Mouse (Mus musculus): ENCODE data around the gene Nf1. TPM values are rescaled to one million over a fixed set of nuclear protein-coding genes. Genes with fewer than 3 reads are reported as not detected.

Gene Nf1
- total RNA-seq, 2 experiments from 2014 or later: 60.4 to 69.7 TPM

- DNase-seq: peak; percentile 58 to 71
Observed at GRCm38 (mm10) chr11:79584191-79584590, 244.7 kb downstream of the Nf1 start.

DNA sequence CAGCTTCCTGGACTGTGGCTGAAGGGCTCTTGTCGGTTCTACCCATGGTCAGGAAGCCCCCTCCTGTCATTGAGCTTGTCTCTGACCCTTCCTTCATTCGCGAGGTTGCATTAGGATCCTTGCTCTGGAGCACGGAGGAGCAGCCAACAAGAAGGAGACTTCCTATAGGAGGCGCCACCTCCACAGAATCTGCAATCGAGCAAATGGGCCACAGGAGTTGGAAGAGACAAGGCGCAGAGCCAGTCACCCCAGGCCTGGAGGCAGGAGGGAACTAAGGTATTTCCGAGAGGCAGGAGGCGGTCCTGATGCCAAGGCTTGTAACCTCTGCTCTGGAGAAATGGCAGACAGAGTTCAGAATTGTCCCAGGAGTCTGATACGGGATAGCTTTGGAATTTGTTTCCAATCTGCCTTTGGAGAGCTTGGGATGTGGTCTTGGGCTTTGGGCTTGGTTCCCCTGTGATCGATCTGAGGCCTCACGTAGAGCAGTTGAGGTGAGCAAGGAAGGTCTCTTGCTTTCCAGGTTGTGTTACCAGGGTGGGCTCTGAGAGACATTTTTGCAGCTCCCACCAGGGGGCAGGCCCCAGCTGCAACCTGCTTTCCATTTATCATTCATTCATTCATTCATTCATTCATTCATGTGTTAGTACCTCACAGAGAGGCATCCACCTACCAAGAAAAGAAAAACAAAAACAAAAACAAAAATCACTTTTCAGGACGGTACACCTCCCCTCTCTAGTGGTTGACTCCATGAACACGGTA, 250.0 kb downstream of the Nf1 start:
- peak in 1 of 2 experiments; percentile 12 for DNase-seq

DNA sequence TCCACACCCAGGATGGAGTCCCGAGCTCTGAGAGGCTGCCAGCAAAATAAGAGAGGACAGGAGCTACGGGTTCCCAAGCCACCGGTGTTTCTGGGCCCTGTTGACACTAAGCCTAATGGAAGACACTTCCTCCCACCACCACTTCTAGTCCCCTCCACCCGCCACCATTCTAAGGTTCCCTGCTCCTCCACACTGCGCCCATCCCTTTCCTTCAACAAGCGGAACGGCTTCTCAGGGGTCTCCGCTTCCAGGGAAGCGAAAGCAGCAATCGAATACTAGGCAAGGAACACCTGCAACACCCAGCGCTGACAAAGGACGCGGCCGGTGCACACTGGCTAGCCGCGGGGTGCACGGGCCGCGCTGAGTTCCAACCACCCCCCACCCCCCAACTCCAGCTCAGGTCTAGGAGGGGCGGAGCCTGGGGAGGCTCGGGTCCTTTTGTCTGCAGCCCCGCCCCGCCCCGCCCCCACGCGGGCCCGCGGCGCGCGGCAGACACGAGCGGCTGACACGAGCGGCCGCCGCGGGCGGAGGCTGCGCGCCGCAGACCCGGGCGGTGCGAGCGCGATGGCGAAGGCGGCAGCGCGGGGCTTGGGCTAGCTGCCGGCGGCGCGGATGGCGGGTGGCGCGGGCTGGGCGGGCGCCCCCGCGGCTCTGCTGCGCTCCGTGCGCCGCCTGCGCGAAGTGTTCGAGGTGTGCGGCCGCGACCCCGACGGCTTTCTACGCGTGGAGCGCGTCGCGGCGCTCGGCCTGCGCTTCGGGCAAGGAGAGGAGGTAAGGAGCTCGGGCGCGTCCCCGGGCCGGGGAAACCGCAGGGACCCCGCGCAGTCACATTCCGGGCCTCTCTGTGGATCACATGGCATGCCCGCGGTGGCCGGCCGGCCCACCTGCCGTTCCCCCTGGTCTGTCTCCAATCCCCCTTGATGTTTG, 251.4 kb downstream of the Nf1 start, which contains the start of gene Rab11fip4:
Gene Rab11fip4, plus strand, starts transcription at position 549 of the 927 bp plus-strand sequence.
- DNase-seq: peak; percentile 28 to 41

- peak in 1 of 2 experiments; percentile 4 for DNase-seq
Observed at GRCm38 (mm10) chr11:79591591-79591975, 252.1 kb downstream of the Nf1 start.

DNA sequence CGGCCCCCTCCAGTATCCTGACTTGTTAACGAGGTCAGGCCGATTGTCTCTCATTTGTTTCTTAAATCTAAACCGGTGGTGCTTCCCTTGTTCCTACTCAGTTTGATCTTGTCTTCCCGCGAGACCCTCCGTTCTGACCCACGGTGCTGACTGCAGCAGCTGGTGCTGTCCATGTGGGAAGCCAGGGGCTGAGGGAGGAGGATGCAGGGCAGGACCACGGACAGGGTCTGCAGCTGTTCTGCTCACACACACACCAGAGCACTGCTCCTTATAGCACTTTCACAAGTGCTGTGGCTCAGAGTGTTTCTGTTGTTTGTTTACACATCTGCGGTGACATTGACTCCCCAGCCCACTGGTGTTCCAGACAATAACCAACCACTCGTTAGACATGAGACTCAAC, 254.0 kb downstream of the Nf1 start:
- peak in 1 of 2 experiments; percentile 11 for DNase-seq

DNA sequence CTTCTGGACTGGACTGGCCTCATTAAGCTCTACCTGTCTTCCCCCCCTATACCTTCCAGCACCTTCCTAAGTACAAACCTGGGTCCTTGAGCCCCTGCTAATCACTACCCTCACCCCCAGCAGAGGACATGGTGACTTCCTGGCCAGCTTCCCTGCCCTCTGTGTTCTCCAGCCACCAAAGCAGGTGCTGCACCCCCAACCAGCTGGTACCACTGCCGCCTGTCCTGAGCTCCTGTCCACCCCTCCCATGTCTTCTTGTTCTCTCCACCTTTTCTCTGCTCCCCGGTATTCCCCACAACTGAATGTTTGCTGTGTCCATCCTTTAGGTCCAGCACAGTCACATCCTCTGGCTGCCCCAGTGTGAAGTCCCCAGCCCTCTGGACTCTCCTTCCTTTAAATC, 271.0 kb downstream of the Nf1 start:
- no peak for DNase-seq

GRCm38 (mm10) chr11:79611011-79611666, 271.6 kb downstream of the Nf1 start:
- DNase-seq: no peak

- DNase-seq: no peak
Observed at GRCm38 (mm10) chr11:79612046-79612600, 272.6 kb downstream of the Nf1 start.

- DNase-seq: no peak
Observed at GRCm38 (mm10) chr11:79613084-79613483, 273.6 kb downstream of the Nf1 start.

DNA sequence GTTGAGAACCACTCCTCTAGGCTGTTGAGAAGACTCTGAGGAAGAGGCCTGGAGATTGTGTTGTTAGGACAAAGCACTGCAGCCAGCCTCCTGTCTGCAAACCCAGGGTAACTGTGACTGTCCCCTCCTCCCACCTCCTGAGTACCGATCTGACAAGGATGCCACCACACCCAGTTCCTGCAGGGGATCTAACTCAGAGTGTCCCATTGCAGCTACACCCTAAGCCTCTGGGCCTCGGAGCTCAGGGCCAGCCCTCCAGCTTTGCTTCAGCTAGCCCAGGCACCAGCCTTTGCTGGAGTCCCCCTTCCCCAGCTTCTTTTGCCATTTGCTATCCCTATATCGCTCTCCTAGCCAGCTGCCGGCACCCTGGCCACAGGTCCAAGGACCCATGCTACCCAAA, 274.2 kb downstream of the Nf1 start:
- DNase-seq: no peak

DNA sequence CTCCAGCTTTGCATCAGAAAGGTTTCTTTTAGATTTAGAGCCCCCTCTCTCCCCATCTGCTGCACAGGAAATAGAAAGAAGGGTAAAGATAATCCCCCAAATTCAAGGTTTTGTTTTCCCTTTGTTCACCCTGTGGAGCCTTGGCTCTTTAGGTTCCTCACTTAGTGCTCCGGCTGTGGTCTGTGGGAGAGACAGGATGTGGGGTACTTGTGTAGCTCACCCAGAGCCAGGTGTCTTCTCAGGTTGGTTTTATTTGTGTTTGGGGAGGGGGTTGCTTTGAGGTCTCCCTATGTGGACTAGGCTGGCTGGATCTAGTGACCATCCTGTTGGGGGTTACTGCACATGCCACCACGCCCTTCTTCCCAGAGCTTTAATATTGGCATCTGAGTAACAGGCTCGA, 275.4 kb downstream of the Nf1 start:
- no peak for DNase-seq

DNA sequence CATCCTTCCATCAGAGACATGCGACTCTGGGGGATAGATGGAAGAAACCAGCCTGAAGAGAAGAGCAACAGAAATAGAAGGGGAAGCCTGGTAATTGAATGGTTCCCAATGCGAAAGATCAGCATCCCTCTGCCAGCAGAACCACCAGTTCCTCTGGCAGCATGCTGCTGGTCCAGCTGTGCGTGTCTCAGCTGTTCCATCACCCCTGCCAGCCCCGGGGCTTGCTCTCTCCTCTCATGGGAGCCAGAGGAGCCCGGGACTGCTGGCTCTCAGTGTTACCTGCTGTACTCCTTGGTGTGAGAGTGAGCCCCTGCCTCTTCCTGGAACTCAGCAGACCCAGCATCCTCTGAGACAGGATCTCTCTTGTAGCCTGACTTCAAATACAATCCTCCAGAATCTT, 276.4 kb downstream of the Nf1 start:
- DNase-seq: no peak

DNA sequence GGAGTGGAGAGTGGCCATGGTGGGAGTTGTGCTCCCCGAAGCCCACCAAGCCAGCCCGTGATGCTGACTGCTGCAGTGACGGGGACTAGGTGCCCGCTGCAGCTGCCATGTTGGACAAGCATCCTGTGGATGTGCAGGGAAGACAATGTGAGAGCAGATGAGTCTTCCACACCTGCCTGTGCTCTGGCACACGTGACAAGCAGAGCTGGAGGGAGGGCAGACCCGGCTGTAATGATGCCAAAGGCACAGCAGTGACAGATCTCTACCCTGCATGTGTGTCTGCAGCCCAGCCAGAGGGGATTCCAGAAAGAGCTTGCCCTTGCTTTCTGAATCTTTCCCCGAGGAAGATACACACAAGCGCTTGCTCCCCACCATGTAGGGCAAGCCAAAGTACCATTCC, 278.5 kb downstream of the Nf1 start:
- DNase-seq: no peak

- no peak for DNase-seq
Observed at GRCm38 (mm10) chr11:79623029-79623428, 283.5 kb downstream of the Nf1 start.

DNA sequence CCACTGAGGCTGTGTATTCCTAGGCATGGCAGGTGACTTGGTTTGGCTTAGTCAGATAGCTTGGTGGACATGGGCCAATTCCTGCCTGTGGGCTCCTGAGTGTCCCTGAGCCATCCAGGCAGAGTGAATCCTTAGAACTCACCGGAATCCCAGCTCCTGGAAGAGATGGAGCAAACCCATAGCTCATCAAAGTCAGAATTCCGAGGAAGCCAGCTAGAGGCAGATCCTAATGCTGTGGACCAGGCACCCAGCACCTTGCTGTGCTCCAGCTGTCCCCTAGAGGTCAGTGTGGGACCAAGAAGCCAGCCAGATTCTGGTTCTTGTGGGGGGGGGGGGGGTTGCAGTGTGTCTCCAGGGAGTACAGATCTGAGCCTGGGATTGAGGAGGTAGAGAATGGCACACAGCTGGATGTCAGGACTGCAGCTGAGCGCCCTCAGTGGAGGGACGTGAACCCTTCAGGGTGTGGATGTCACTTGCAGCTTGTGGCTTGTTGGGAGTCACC, 285.4 kb downstream of the Nf1 start:
- DNase-seq: peak; percentile 73 to 80

DNA sequence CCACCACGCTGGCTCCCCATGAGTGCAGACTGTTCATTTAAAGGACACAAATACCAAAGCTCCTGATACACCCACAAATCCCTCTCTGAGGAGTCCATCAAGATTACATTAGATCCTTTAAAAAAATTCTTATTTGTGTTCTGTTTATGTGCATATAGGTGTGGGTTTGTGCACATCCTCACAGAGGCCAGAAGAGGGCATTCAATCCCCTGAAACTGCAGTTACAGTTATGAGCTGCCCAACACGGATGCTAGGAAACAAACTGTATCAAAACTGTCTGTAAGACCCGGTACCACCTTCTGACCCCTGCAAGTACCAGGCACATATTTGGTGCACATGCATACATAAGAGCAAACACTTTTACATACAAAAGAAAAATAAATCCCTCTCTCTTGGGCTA, 289.2 kb downstream of the Nf1 start:
- DNase-seq: no peak

GRCm38 (mm10) chr11:79629752-79630374, 290.4 kb downstream of the Nf1 start:
- no peak for DNase-seq

GRCm38 (mm10) chr11:79630521-79630920, 291.0 kb downstream of the Nf1 start:
- no peak for DNase-seq

Data from adrenal gland, postnatal 36 days (tissue).